Mouse (Mus musculus) inflammation-experienced regulatory T-cells, adult 6 months (primary cell): Measurements from ENCODE around the gene Tgfbr3l. TPM values are rescaled to one million over a fixed set of nuclear protein-coding genes. Genes with fewer than 3 reads are reported as not detected.

ENCODE experiments used
- ATAC-seq: one replicate; pipeline ENCODE4 v1.8.0; 2017
- polyA plus RNA-seq, 3 experiments: library from polyadenylated mRNA; unstranded; fragments of 100-300 nt; shearing (Covaris generic); gene quantifications; one replicate each; pipeline ENCODE4 v1.2.1; 2017

Gene Tgfbr3l
- 1 to 10 TPM; 1.9 to 8.2 (median 5.2) TPM for polyA plus RNA-seq

- no peak for ATAC-seq
Observed at GRCm38 (mm10) chr8:4247951-4248540, at the start of gene Tgfbr3l. TSS of gene Tgfbr3l (plus strand) at chr8:4248214.

GRCm38 (mm10) chr8:4201321-4201720 lies 46.7 kb upstream of the Tgfbr3l start:
- no peak for ATAC-seq

- no peak for ATAC-seq
Observed at GRCm38 (mm10) chr8:4205246-4206123, 42.5 kb upstream of the Tgfbr3l start.

- no peak for ATAC-seq
Observed at GRCm38 (mm10) chr8:4206182-4207015, 41.6 kb upstream of the Tgfbr3l start.

GRCm38 (mm10) chr8:4207016-4207350 lies 41.0 kb upstream of the Tgfbr3l start:
- no peak for ATAC-seq

- no peak for ATAC-seq
Observed at GRCm38 (mm10) chr8:4211097-4211496, 36.9 kb upstream of the Tgfbr3l start.

GRCm38 (mm10) chr8:4212809-4213209 lies 35.2 kb upstream of the Tgfbr3l start:
- peak; percentile 8 for ATAC-seq

- peak; percentile 34 for ATAC-seq
Observed at GRCm38 (mm10) chr8:4213210-4214005, 34.6 kb upstream of the Tgfbr3l start.

- ATAC-seq: peak; percentile 75
Observed at GRCm38 (mm10) chr8:4214006-4214980, 33.7 kb upstream of the Tgfbr3l start.

- ATAC-seq: no peak
Observed at GRCm38 (mm10) chr8:4216296-4216695, 31.7 kb upstream of the Tgfbr3l start.

GRCm38 (mm10) chr8:4216791-4217621 lies 31.0 kb upstream of the Tgfbr3l start, which contains the start of gene Prr36:
TSS of gene Prr36 (minus strand) at chr8:4217459.
- ATAC-seq: no peak

GRCm38 (mm10) chr8:4219617-4220016 lies 28.4 kb upstream of the Tgfbr3l start:
- ATAC-seq: no peak

- no peak for ATAC-seq
Observed at GRCm38 (mm10) chr8:4222059-4222458, 26.0 kb upstream of the Tgfbr3l start.

- no peak for ATAC-seq
Observed at GRCm38 (mm10) chr8:4226323-4226722, 21.7 kb upstream of the Tgfbr3l start.

GRCm38 (mm10) chr8:4226739-4227347 lies 21.2 kb upstream of the Tgfbr3l start, which contains the start of gene Lrrc8e:
TSS of gene Lrrc8e (plus strand) at chr8:4226827.
- ATAC-seq: no peak

GRCm38 (mm10) chr8:4227919-4228318 lies 20.1 kb upstream of the Tgfbr3l start:
- ATAC-seq: no peak

GRCm38 (mm10) chr8:4229784-4230183 lies 18.2 kb upstream of the Tgfbr3l start:
- ATAC-seq: no peak

GRCm38 (mm10) chr8:4230612-4231351 lies 17.2 kb upstream of the Tgfbr3l start:
- no peak for ATAC-seq
